Mouse (Mus musculus): Measurements from ENCODE around the gene Tcf7l2.

- no peak for TF ChIP-seq POLR2A (IDR thresholded peaks at IDR 0.05; ENCODE audit: borderline replicate concordance, control insufficient read depth, low read depth, low read length)
- TF ChIP-seq CTCF (IDR thresholded peaks at IDR 0.05; ENCODE audit: control insufficient read depth, insufficient read depth, low read length): no peak
These were observed 63.2 kb downstream of the Tcf7l2 start for GRCm38 (mm10) chr19:55804795-55805194.

Measured in bone marrow, adult 2 months (tissue).